Mouse (Mus musculus): ENCODE measurements around the gene Tmem41b.

DNA sequence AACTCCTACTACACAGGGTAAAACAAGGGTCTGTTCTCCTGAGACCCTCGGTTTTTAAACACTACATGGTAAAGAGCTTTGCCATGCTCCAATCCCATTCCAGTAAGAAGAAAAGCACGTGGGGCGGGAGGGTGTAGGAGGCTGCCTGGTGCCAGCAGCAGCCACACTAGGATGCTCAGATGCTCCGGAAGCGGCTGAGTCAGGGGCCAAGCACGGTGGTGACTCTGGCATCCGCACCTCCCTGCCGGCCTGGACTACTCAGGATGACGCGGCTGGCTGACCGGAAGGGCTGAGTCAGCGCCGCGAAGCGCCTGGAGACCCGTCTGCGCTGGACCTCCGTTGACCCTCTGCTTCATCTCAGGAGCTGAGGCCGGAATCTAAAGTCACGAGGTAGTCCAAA lies 16.2 kb upstream of the Tmem41b start:
- TF ChIP-seq GATA1 (IDR thresholded peaks at IDR 0.05; ENCODE audit: low read length) = no peak
- TF ChIP-seq TAL1 (IDR thresholded peaks at IDR 0.05; ENCODE audit: low read length) = no peak

All from erythroblast, embryonic 14.5 days (primary cell).